Mouse (Mus musculus) spleen, postnatal 4 days (tissue): Measurements from ENCODE around the gene Prim2.

Source experiments
- DNase-seq, 2 experiments: peaks; one replicate each; pipeline ENCODE4 v3.0.0; 2022; ENCODE audit warnings: low spot score in 2 of 2

Gene Prim2

DNA sequence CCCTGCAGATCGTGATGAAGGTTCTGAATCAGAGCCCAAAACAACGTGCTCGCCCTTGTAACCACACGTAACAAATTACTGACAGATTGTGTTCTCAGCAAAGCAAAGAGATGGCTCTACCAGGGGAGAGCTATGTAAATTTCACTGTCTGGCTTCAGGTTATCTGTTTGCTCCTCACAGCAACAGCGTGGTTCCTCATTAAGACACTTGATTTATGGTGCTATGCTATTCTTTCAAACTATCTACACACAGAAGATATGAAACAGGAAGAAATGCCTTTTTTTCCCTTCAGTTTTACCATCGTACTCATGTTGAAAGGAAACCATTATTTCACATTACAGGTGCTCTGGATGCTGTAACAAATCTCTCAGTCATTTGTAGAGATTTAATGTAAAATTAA is 179.4 kb downstream of the Prim2 start:
- no peak for DNase-seq

DNA sequence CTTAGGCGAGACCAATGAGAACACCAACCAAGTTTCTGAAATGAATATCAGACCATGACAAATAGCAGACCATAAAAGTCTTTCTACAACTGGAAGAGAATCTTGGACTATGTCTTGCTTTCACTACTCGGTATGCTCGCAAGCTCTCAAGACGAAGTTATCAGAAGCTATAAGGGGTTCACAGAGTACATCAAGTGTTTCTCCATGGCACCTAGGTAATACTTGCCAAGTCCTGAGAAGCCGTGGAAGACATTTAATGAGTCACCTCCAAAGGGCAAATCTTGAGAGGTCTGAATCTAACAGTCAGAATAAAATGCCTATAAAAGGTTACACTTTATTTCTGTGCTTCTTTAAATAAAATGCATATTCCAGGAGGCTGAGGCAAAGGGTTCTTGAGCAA is 181.2 kb downstream of the Prim2 start:
- no peak for DNase-seq

DNA sequence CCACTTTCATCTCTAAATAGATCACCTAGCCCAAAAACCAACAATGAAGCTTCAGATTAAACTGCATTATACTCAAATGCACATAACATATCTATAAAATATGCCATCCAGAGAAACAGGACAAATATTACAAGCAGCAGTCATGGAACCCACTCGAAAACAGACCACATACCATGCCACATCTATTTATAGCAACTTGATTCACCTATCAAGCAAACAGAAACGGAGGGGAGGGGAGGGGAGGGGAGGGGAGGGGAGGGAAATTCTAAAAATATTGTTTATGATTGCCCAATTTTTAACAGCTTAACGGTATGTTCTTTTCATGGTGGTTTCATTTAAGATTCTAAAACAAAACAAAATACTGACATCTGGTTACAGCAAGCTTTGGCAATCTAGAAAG is 185.8 kb downstream of the Prim2 start:
- DNase-seq = no peak

GRCm38 (mm10) chr1:33480382-33480781 is 189.2 kb downstream of the Prim2 start:
- no peak for DNase-seq

- no peak for DNase-seq
Observed at GRCm38 (mm10) chr1:33471069-33471468, 198.5 kb downstream of the Prim2 start.

DNA sequence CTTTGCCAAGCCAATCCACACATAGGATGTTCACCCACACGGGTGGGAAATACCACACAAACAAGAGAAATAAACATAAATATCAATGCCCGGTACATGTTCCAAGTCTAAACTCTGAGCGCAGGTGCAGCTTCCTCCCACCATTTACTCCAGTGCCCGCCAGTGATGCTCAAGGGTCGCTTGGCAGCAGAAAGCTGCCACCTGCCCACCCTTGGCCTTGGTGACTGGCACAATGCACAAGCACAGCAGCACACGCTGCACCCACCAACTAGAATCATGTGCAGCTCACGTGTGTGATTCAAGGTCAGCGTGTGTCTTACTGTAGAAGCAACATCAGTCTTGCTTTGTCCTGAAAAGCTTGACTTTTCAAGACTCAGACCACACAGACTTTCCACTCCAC is 199.4 kb downstream of the Prim2 start:
- DNase-seq = no peak

DNA sequence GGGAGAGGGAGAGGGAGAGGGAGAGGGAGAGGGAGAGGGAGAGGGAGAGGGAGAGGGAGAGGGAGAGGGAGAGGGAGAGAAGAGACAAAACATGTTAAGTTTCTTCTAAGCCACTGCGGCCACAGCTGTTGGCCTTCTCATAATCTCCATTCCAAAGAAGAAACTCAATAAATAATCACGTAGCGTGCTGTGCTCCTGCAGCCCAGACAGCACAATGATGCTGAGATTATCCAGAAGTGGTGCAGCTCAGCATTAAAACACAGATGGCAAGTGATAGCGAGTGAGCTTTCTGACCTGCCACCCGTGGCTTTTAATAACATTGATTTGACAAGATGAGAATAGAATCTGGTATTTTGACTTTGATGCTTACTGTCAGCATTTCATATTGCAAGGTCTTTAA is 205.4 kb downstream of the Prim2 start:
- DNase-seq = no peak

GRCm38 (mm10) chr1:33460703-33461102 is 208.9 kb downstream of the Prim2 start:
- no peak for DNase-seq

DNA sequence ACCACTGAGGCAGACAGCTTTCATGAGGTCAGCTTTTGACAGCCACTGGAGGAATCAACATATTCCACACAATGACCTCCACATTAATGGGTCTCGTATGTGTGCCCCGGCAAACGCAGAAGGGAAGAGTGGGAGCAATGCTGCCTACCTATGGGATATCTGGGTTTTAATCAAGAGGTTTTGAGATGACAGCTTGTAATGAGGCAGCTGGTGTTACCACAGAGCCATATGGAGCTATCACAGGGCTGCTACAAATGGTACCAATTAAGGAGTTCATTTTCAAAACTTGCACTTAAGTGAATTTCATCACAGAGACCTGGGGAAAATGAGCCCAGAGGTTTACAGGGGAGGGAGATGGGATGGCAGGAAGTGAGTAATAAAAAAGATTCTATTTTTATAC is 209.3 kb downstream of the Prim2 start:
- no peak for DNase-seq

DNA sequence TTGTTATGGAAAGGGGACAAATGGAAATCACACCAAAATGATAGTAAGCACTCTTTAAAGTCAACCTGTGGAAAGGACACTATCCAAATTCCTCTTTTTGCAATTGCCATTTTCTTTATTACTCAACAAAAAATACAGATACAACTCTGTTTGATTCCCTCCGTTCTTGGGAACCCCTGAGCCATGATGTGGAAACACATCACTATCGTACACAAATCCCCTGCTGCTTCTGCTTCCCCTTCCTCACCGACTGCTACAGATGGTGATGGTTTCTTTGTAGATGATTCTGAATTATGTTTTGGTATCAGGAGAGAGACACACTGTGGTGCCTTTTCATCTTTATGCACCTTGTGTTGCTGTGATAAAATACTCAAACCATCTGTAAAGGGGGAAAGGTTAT is 210.6 kb downstream of the Prim2 start:
- DNase-seq = no peak

GRCm38 (mm10) chr1:33454251-33454650 is 215.3 kb downstream of the Prim2 start:
- no peak for DNase-seq

GRCm38 (mm10) chr1:33453299-33453698 is 216.3 kb downstream of the Prim2 start:
- no peak for DNase-seq

DNA sequence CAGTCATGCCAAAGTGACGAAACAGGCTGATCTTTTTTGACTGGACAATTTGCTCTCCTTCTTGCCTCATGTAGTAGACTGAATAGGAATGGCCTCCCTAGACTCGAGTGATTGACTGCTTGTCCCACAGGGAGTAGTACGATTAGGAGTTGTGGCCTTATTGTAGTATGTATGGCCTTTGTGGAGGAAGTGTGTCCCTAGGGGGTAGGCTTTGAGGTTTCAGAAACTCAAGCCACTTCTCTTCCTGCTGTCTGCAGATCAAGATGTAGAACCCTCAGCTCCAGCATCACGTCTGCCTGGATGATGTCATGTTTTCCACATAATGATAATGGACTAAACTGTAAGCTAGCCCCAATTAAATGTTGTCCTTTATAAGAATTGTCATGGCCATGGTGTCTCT is 222.4 kb downstream of the Prim2 start:
- DNase-seq = no peak

DNA sequence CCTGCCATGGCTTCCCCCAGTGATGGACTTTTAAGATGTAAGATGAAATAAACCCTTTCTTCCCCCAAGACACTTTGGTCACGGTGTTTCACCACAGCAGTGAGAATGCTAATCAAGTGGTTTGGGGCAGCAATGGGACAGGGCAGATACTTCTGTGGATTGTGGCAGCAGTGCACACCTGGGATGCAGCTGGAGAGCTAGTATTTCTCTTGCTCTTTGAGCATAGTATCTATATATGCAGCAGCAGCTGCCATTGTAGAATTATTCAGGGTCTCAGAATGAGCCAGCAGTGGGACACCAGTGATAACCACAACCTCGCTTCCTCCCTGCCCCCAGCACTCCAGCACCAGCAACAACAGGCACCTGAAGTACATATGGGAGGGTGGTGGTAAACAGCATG is 233.4 kb downstream of the Prim2 start:
- DNase-seq = no peak
